Mouse (Mus musculus) lung, postnatal 4 days (tissue): ENCODE measurements around the gene Gm5788.
"Not testable (repeated sequence)": the region's sequence is repeated elsewhere in the genome, so short reads cannot be mapped to it uniquely, and the experiment has no call there.

Experiments
- DNase-seq, 2 experiments: peaks; one replicate each; pipeline ENCODE4 v3.0.0; 2021

Gene Gm5788

GRCm38 (mm10) chr12:87494421-87494820 is at the start of gene Gm5788:
Gene Gm5788, plus strand, starts transcription at chr12:87494721.
- DNase-seq = not testable (repeated sequence)

GRCm38 (mm10) chr12:87449456-87449855 is 45.1 kb upstream of the Gm5788 start:
- no peak for DNase-seq

GRCm38 (mm10) chr12:87464678-87465297 is 29.7 kb upstream of the Gm5788 start:
- no peak for DNase-seq

- no peak for DNase-seq
Observed at GRCm38 (mm10) chr12:87470263-87471136, 24.0 kb upstream of the Gm5788 start.

- no peak for DNase-seq
Observed at GRCm38 (mm10) chr12:87471421-87471963, 23.0 kb upstream of the Gm5788 start.

- peak; percentile 95 to 96 for DNase-seq
Observed at GRCm38 (mm10) chr12:87471964-87472786, 22.3 kb upstream of the Gm5788 start, which contains the start of gene Snw1. Gene Snw1, minus strand, starts transcription at chr12:87472274.

- DNase-seq = no peak
Observed at GRCm38 (mm10) chr12:87474756-87475155, 19.8 kb upstream of the Gm5788 start.

- DNase-seq = not testable (repeated sequence)
Observed at GRCm38 (mm10) chr12:87482482-87482881, 12.0 kb upstream of the Gm5788 start.

- DNase-seq = not testable (repeated sequence)
Observed at GRCm38 (mm10) chr12:87488683-87489082, 5.8 kb upstream of the Gm5788 start.

GRCm38 (mm10) chr12:87514016-87514415 is 19.5 kb downstream of the Gm5788 start, which contains the start of gene Gm8300:
Gene Gm8300, plus strand, starts transcription at chr12:87514316.
- DNase-seq = not testable (repeated sequence)

- not testable (repeated sequence) for DNase-seq
Observed at GRCm38 (mm10) chr12:87519616-87520015, 25.1 kb downstream of the Gm5788 start.

- DNase-seq = no peak
Observed at GRCm38 (mm10) chr12:87543927-87544326, 49.4 kb downstream of the Gm5788 start.
